Mouse (Mus musculus) MEL-GATA-1-ER (cell line): ENCODE results near the gene Smyd3.
"Not testable (repeated sequence)": the region's sequence is repeated elsewhere in the genome, so short reads cannot be mapped to it uniquely, and the experiment has no call there.

Source experiments
- DNase-seq: peaks from one replicate; pipeline ENCODE4 v3.0.0-alpha.2; 2012; ENCODE audit warnings: low read depth; ENCODE audit errors: extremely low read depth

The Smyd3 gene

GRCm38 (mm10) chr1:179176861-179177658, 340.8 kb downstream of the Smyd3 start:
- no peak for DNase-seq

- DNase-seq, result no peak
Measured at GRCm38 (mm10) chr1:179174241-179174640, 343.6 kb downstream of the Smyd3 start.

GRCm38 (mm10) chr1:179170555-179170954, 347.3 kb downstream of the Smyd3 start:
- no peak for DNase-seq

- peak; percentile 33 for DNase-seq
Measured at GRCm38 (mm10) chr1:179169749-179170148, 348.1 kb downstream of the Smyd3 start.

- DNase-seq, result no peak
Measured at GRCm38 (mm10) chr1:179169161-179169560, 348.7 kb downstream of the Smyd3 start.

- DNase-seq, result not testable (repeated sequence)
Measured at GRCm38 (mm10) chr1:179164219-179164618, 353.6 kb downstream of the Smyd3 start.

GRCm38 (mm10) chr1:179162752-179163151, 355.1 kb downstream of the Smyd3 start:
- DNase-seq, result peak; percentile 64

GRCm38 (mm10) chr1:179161947-179162346, 355.9 kb downstream of the Smyd3 start:
- DNase-seq, result no peak

GRCm38 (mm10) chr1:179160697-179161096, 357.1 kb downstream of the Smyd3 start:
- DNase-seq, result no peak

- no peak for DNase-seq
Measured at GRCm38 (mm10) chr1:179152376-179152775, 365.5 kb downstream of the Smyd3 start.

GRCm38 (mm10) chr1:179151275-179151674, 366.6 kb downstream of the Smyd3 start:
- no peak for DNase-seq

GRCm38 (mm10) chr1:179149468-179150140, 368.2 kb downstream of the Smyd3 start:
- peak; percentile 50 for DNase-seq

GRCm38 (mm10) chr1:179146730-179147167, 371.1 kb downstream of the Smyd3 start:
- DNase-seq, result no peak

GRCm38 (mm10) chr1:179143154-179143832, 374.5 kb downstream of the Smyd3 start:
- no peak for DNase-seq

- DNase-seq, result no peak
Measured at GRCm38 (mm10) chr1:179142177-179142576, 375.7 kb downstream of the Smyd3 start.

GRCm38 (mm10) chr1:179141071-179141650, 376.7 kb downstream of the Smyd3 start:
- no peak for DNase-seq

GRCm38 (mm10) chr1:179137145-179137477, 380.7 kb downstream of the Smyd3 start:
- DNase-seq, result no peak

- no peak for DNase-seq
Measured at GRCm38 (mm10) chr1:179136461-179137144, 381.2 kb downstream of the Smyd3 start.

- no peak for DNase-seq
Measured at GRCm38 (mm10) chr1:179129995-179130394, 387.8 kb downstream of the Smyd3 start.

- DNase-seq, result no peak
Measured at GRCm38 (mm10) chr1:179126287-179126686, 391.6 kb downstream of the Smyd3 start.
